Mouse (Mus musculus) liver, embryonic 14.5 days (tissue): Measurements from ENCODE around the gene Tacr2. TPM values are rescaled to one million over a fixed set of nuclear protein-coding genes. Genes with fewer than 3 reads are reported as not detected.

Source experiments
- ATAC-seq: fragments of 200-750 bp; cut with Nextera tagmentation; 2 replicates; pipeline ENCODE4 v1.8.0; 2017; ENCODE audit warnings: moderate number of reproducible peaks, mild to moderate bottlenecking, moderate library complexity; ENCODE audit not compliant: insufficient read depth
- DNase-seq, 3 experiments: peaks; one replicate each; pipeline ENCODE4 v3.0.0-alpha.2; 2012 to 2013; ENCODE audit warnings: low read depth in 3 of 3, low spot score in 3 of 3
- H3K27ac ChIP-seq: fragments of 300-500 bp; sonication (generic); 2 replicates; pipeline ENCODE4 v1.5.1; 2014; ENCODE audit warnings: moderate library complexity, mild to moderate bottlenecking, control low read depth, inconsistent platforms
- H3K27me3 ChIP-seq: fragments of 300-500 bp; sonication (generic); 2 replicates; pipeline ENCODE4 v1.6.1; 2014; ENCODE audit warnings: mild to moderate bottlenecking, low read length, moderate library complexity; ENCODE audit not compliant: control insufficient read depth, insufficient read depth
- H3K36me3 ChIP-seq: fragments of 300-500 bp; sonication (generic); replicated peaks from 2 replicates; pipeline ENCODE4 v1.6.1; 2014; ENCODE audit warnings: low read depth; ENCODE audit not compliant: control insufficient read depth, insufficient read depth
- H3K4me1 ChIP-seq, 2 experiments: fragments of 200-500 bp in 1 of 2; fragments of 300-500 bp in 1 of 2; sonication (generic) in 1 of 2; replicated peaks; 2 replicates each; pipeline ENCODE4 v1.6.1; 2012 to 2014; ENCODE audit warnings: antibody characterized with exemption in 1 of 2, inconsistent platforms in 1 of 2, low read length in 1 of 2; ENCODE audit not compliant: control insufficient read depth in 2 of 2, insufficient read depth in 2 of 2
- H3K4me2 ChIP-seq: fragments of 300-500 bp; sonication (generic); 2 replicates; pipeline ENCODE4 v1.6.1; 2014; ENCODE audit warnings: low read depth, mild to moderate bottlenecking, control low read depth, moderate library complexity
- H3K4me3 ChIP-seq, 2 experiments: fragments of 200-500 bp in 1 of 2; fragments of 300-500 bp in 1 of 2; sonication (generic) in 1 of 2; 2 replicates each; pipeline ENCODE4 v1.5.1; 2012 to 2014; ENCODE audit warnings: low read depth in 2 of 2, low read length in 2 of 2, mild to moderate bottlenecking in 2 of 2, control low read depth in 1 of 2, inconsistent platforms in 1 of 2, moderate library complexity in 1 of 2; ENCODE audit not compliant: insufficient read depth in 1 of 2
- H3K9ac ChIP-seq: fragments of 300-500 bp; sonication (generic); replicated peaks from 2 replicates; pipeline ENCODE4 v1.6.1; 2014; ENCODE audit warnings: mild to moderate bottlenecking, control low read depth, moderate library complexity
- H3K9me3 ChIP-seq: fragments of 300-500 bp; sonication (generic); 2 replicates; pipeline ENCODE4 v1.6.1; 2016; ENCODE audit warnings: low read length, mixed read lengths; ENCODE audit not compliant: control insufficient read depth
- CTCF ChIP-seq: IDR thresholded peaks from 2 replicates; pipeline ENCODE4 v1.5.1; 2016; ENCODE audit warnings: antibody characterized with exemption, low read depth, control low read depth
- EP300 ChIP-seq: IDR thresholded peaks from 2 replicates; pipeline ENCODE4 v1.6.1; 2016; ENCODE audit warnings: antibody characterized with exemption, low read depth
- WGBS: fragments of 180-500 bp; shearing (Covaris S2); extraction: QIAGEN DNeasy Blood & Tissue Kit; methylation state at CpG from one replicate; pipeline ENCODE4 v1.1.7; 2014; ENCODE audit not compliant: insufficient replicate concordance; 5-methylcytosine and 5-hydroxymethylcytosine counted together
- polyA plus RNA-seq, 2 experiments: library from polyadenylated mRNA; depleted of rRNA in 1 of 2; stranded (reverse) in 1 of 2; unstranded in 1 of 2; fragments of >200 nt; fragmentation: Nextera tagmentation in 1 of 2; extraction: Ambion mirVana in 1 of 2; gene quantifications; 2 replicates each; pipeline versions ENCODE4 v1.2.1 to v1.2.3; 2012 to 2014

The Tacr2 gene
- polyA plus RNA-seq, 2 experiments: not detected

- no peak for TF ChIP-seq EP300
- peak; percentile 92 for TF ChIP-seq CTCF
- Histone ChIP-seq H3K4me1 (peaks cover 0 to 8% of the 10 kb centered on the region in 2 experiments; a peak in 2 of 4 replicates), H3K27me3 (no peaks in the 10 kb centered on the region), H3K36me3 (no peaks in the 10 kb centered on the region), H3K4me2 (peak overlapping the region; percentile 11; the same call in 1 of the 2 replicates), H3K4me3 (no peak overlapping the region), H3K9ac (no peak overlapping the region), H3K9me3 (no peaks in the 10 kb centered on the region), H3K27ac (no peak overlapping the region)
- ATAC-seq (peak; percentile 85), DNase-seq (peak; percentile 69 to 75 (median 73))
- 13% methylated on average over 18 of the region's 18 CpGs for whole genome bisulfite sequencing
These were observed 9.1 kb downstream of the Tacr2 start for GRCm38 (mm10) chr10:62261115-62261886.

DNA sequence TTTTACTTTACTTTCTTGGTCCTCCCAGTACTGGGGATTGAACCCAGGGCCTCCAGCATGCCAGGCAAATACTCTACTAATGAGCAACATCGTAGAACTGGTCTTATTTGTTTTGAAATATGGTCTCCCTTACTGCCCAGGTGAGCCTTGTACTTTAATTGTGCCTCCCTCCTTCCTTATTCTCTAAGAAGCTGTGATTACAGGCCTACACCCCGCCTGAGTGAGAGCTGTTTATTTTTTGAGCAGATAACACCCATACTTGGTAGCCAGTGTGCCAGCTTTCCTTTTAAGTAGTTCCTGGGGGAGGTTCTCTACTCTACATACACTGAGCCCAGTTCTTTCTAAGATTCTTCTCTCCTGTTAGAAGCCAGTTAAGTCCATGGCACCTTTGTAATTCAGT is 12.1 kb downstream of the Tacr2 start:
- Histone ChIP-seq H3K4me1 (peaks cover 0 to 8% of the 10 kb centered on the region in 2 experiments; a peak in 2 of 4 replicates), H3K9me3 (no peaks in the 10 kb centered on the region), H3K27ac (no peak overlapping the region), H3K4me3 (no peak overlapping the region), H3K9ac (no peak overlapping the region), H3K4me2 (no peak overlapping the region), H3K27me3 (no peaks in the 10 kb centered on the region), H3K36me3 (peaks cover 12% of the 10 kb centered on the region)
- TF ChIP-seq CTCF (no peak), EP300 (no peak)
- 30% methylated on average over 2 of the region's 2 CpGs for WGBS
- DNase-seq (no peak), ATAC-seq (no peak)

DNA sequence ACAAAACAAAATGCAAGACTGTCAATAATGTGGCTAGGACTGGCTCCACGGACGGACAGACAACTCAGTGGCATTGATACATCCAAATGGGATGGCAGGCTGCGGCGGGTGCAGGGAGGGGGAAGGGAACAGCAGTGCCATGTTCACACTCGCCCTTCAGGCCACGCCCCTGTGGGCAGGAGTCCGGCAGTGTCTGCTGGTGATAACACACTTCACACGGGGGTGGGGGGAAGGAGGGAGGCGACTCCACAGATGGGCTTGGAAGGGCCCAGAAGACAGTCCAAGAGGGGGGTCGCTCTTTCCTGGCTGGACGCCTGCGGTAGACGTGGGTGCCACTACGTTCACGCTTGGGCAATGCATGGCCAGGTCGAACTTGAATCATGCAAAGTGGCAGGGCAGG is 17.0 kb downstream of the Tacr2 start:
- H3K9ac ChIP-seq: no peak overlapping the region
- no peak overlapping the region for H3K27ac ChIP-seq
- no peak for DNase-seq
- H3K4me2 ChIP-seq: no peak overlapping the region
- H3K36me3 ChIP-seq: peaks cover 58% of the 10 kb centered on the region
- 57% methylated on average over 16 of the region's 16 CpGs for WGBS
- H3K9me3 ChIP-seq: no peaks in the 10 kb centered on the region
- TF ChIP-seq CTCF: no peak
- TF ChIP-seq EP300: no peak
- no peak overlapping the region for H3K4me3 ChIP-seq
- no peaks in the 10 kb centered on the region for H3K4me1 ChIP-seq
- H3K27me3 ChIP-seq: no peaks in the 10 kb centered on the region
- ATAC-seq: peak; percentile 37; the same call in 1 of the 2 replicates

GRCm38 (mm10) chr10:62275235-62275634 is 23.0 kb downstream of the Tacr2 start:
- Histone ChIP-seq H3K36me3 (peaks cover 75% of the 10 kb centered on the region), H3K9me3 (no peaks in the 10 kb centered on the region), H3K9ac (no peak overlapping the region), H3K4me1 (no peaks in the 10 kb centered on the region), H3K27ac (no peak overlapping the region), H3K27me3 (no peaks in the 10 kb centered on the region), H3K4me2 (no peak overlapping the region), H3K4me3 (no peak overlapping the region)
- ATAC-seq (no peak), DNase-seq (peak; percentile 60 to 67 (median 66))
- peak; percentile 92 for TF ChIP-seq CTCF
- TF ChIP-seq EP300: no peak
- 28% methylated on average over 4 of the region's 4 CpGs for WGBS

- H3K36me3 ChIP-seq: peaks cover 77% of the 10 kb centered on the region
- TF ChIP-seq CTCF (no peak), EP300 (no peak)
- WGBS: 89% methylated on average over 18 of the region's 19 CpGs
- H3K27ac ChIP-seq: no peak overlapping the region
- H3K27me3 ChIP-seq: no peaks in the 10 kb centered on the region
- H3K4me2 ChIP-seq: no peak overlapping the region
- H3K4me1 ChIP-seq: no peaks in the 10 kb centered on the region
- H3K4me3 ChIP-seq: no peak overlapping the region
- no peaks in the 10 kb centered on the region for H3K9me3 ChIP-seq
- no peak overlapping the region for H3K9ac ChIP-seq
- ATAC-seq (no peak), DNase-seq (no peak)
These were observed 25.5 kb downstream of the Tacr2 start for GRCm38 (mm10) chr10:62277499-62278293.
